Mouse (Mus musculus) urinary bladder, postnatal 25 days (tissue): ENCODE measurements at regions not wholly inside any gene's neighbourhood (a gene's known extent, or its start where the extent isn't known, plus 50 kb on each side); places are given as distances from the start of the nearest gene placed in this dataset.

Source experiments
- DNase-seq: peaks from one replicate; pipeline ENCODE4 v3.0.0; 2022; ENCODE audit warnings: low spot score

DNA sequence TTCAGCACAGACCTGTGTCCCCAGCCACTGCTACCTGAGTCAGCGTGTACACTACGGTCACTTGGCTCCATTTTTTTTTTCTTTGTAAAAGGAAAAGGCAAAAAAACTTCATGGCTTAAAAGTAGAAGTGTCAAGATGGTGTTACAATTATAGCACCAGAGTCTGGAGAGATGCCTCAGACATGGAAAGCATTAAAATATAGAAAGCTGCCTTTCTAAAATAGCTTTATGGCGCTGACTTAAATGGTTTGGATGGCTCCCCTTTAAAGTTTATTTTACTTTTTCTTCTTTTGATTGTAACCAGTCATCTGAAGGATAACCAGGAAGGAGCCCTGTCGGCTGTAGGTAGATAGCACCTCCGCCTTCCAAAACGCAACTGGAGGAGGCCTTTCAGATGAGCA, 79.0 kb upstream of the Jade1 start:
- DNase-seq, result no peak

DNA sequence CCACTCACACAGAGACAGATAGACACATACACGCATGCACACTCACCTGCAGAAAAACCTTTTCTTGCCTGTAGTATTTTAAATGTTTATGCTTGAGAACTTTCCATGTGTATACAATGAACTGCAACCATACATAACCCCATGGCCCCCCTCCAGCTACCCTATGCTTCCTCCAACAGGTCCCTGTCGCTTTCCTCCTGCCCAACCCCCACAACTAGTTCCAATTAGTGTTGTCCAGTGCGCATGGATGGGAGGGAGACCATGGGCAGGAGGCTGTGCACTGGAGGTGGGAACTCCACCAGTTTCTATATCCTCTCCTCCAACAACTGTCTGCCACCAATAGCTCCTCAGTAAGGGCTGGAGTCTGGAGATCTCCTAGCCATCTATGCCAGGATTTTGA, 82.9 kb upstream of the Jade1 start:
- DNase-seq, result no peak

GRCm38 (mm10) chr3:41469106-41469505, 86.4 kb upstream of the Jade1 start:
- DNase-seq, result no peak

DNA sequence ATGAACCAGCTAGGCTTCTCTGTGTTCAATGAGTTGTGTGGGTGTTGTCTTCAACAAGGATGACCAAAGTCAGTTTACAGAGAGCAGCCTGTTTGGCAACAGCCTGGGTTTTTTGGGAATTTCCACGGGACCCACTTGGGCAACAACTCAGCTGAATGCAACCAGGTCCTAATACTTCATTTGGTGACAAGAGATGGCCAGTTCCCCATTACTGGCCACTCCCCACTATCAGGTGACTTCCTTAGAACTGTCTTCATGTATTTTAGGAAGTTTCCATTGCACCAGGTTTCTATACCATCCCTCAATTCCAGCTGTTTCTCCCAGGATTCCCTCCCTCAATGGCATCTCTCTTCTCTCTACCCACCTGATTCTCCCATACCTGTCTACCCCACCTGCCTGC, 87.7 kb upstream of the Jade1 start:
- no peak for DNase-seq

DNA sequence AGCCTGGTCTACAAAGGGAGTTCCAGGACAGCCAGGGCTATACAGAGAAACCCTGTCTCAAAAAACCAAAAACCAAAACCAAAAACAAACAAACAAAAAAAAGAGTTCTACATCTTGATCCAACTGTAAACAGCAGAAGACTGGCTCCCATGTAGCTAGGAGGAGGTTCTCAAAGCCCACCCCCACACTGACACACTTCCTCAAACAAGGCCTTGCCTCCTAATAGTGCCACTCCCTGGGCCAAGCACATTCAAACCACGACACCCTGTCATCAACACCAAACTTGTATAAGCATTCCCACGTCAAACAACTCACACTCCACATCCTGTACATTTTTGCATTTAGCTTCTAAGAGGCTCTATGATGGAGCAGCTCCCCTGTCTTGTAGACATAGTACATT, 89.6 kb upstream of the Jade1 start:
- DNase-seq, result no peak

DNA sequence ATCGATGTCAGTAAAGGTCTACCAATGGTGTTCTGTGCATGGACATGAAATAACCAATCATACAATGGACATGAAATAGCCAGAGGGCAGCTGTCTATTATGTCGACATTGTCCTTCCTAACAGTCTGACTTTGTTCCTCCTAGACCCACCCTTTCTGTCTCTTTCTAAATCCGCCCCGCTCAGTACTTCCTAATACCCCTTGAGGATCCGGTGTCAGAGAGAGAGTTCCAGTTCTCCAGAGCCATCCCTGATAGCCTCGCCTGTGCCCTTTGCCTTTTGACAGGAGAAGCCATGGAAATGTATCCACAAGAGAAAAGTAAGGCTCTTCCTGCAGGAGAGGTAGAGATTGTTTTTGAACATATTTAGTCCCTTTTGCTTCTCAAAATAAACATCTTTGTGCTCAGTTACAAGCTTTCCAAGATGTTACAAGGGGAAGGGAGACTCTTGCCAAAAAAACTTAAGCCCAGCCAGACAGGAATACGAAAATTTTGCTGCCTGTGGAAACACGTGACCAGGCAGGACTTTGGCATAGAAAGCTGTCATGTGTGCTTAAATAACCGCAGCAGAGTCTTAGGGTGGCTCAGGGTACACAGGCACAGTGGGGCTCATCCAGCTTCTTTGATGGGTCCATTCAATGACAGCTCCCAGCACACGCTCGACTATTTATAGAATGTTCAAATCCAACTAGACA, 92.4 kb upstream of the Jade1 start:
- no peak for DNase-seq

- DNase-seq, result no peak
These were observed 95.4 kb upstream of the Jade1 start for GRCm38 (mm10) chr3:41460131-41460530.

GRCm38 (mm10) chr3:41458156-41458555, 97.4 kb upstream of the Jade1 start:
- DNase-seq, result no peak

GRCm38 (mm10) chr3:41453525-41453924, 102.0 kb upstream of the Jade1 start:
- no peak for DNase-seq

- DNase-seq, result no peak
These were observed 102.8 kb upstream of the Jade1 start for GRCm38 (mm10) chr3:41452716-41453090.

DNA sequence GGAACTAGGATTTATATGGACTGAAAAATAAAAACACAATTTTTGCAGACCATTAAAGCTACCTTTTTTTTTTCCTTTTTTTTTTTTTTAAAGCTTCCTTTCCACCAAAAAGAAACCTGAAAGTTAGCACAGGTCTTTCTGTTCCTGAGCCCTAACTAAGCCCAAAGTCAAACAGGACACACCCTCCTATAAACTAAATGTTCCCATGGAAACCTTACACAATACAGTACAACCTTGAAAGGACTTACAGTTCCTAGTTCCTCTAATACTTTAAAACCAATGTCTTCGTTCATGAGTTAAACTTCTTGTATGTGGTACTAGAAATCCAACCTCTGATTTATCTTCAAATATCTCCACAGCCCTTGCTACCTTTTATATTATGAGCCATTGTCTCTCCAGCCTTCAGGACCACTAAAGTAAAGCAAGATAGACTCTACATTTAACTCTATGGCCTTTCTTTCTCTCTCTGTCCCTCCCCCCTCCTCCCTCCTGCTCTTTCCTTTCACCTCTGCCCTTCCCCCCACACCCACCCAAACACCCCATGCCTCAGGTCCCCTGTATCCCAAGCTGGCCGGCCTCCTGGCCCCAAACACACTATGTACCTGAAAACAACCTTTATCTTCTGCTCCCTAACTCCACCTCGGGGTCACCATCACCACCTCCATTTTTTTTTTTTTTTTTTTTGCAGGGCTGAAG, 103.4 kb upstream of the Jade1 start:
- no peak for DNase-seq

- DNase-seq, result no peak
These were observed 104.8 kb upstream of the Jade1 start for GRCm38 (mm10) chr3:41450696-41451095.

DNA sequence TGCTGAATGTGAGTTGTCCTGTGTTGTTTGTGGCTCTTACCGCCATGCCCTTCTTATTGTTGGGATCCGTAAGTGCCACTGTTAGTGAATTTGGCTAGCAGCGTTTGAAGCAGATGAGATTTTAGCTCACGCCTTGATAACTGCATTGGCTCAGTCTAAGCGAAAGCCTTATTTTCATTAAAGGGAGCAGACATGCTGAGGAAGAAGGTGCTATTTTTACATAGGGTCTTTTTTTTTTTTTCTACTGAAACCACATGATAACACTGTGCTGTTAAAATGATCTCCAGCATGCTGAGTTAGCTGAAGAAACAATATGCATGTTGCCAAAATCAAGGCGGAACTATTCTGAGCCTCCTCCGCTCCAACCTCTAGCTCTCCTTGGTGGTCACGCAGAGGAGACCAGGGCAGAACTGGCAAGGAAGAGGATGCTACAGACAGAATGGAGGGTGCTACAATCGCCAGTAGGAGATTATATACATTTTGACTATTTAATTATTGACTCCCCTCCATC, 111.2 kb upstream of the Jade1 start:
- DNase-seq, result no peak

DNA sequence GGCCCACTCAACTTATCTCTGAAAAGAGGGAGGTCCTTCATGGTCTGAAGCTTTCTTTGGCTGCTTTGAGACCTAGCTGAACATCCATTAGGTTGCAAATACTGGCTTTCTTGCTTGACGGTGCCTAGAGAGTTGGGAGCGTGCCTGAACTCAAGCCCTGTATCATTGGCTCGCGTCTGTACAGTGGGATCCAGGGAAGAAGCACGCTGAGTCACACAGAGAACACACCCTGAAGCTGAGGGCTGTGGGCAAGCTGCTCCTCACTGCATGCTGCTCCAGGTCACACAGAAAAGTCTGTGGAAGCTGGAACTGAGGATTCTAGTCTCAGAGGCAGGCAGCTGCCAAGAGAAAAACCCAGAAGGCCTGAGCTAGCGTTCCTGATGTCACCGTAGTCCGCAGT, 119.3 kb upstream of the Jade1 start:
- DNase-seq, result no peak

- no peak for DNase-seq
These were observed 122.4 kb upstream of the Jade1 start for GRCm38 (mm10) chr3:41433106-41433505.

DNA sequence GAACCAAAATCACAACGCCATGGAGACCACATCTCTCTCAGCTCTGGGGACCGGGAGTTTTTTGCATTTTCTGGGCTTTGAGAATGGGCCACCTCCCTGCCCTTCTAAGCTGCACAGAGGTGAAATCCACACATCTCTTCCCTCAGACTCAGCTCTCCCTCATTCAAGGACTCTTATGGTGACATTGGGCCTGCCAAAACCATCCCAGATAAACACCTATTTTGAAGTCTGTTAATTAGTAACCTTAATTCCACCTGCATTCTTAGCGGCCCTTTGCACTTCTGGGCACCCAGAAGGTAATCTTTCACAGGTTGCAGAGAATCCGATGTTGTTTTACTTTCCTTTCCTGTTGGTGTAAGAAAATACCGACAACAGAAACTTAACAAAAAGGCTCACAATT, 123.2 kb upstream of the Jade1 start:
- no peak for DNase-seq

- DNase-seq, result no peak
These were observed 125.3 kb upstream of the Jade1 start for GRCm38 (mm10) chr3:41430191-41430590.

DNA sequence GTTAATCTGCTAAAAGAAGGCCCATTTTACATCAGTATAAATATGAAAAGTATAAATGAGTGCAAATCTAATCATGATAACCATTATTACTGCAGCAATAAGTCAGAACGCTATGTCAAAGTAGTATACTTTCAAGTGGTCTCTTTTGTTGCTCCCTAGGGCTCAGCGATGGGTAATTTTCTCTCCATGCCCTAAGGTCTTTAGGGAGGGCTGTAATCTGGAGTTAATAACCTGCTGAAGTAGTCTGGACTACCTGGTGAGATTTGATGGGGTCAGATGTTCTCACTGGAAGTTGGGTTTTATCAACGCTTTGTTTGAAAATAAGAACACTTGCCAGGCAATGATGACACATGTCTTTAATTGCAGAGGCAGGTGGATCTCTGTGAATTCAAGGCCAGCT, 128.6 kb upstream of the Jade1 start:
- no peak for DNase-seq

- DNase-seq, result no peak
These were observed 129.7 kb upstream of the Jade1 start for GRCm38 (mm10) chr3:41425863-41426262.

GRCm38 (mm10) chr3:41424142-41424939, 131.2 kb upstream of the Jade1 start:
- DNase-seq, result no peak

- no peak for DNase-seq
These were observed 131.9 kb upstream of the Jade1 start for GRCm38 (mm10) chr3:41423630-41424029.

DNA sequence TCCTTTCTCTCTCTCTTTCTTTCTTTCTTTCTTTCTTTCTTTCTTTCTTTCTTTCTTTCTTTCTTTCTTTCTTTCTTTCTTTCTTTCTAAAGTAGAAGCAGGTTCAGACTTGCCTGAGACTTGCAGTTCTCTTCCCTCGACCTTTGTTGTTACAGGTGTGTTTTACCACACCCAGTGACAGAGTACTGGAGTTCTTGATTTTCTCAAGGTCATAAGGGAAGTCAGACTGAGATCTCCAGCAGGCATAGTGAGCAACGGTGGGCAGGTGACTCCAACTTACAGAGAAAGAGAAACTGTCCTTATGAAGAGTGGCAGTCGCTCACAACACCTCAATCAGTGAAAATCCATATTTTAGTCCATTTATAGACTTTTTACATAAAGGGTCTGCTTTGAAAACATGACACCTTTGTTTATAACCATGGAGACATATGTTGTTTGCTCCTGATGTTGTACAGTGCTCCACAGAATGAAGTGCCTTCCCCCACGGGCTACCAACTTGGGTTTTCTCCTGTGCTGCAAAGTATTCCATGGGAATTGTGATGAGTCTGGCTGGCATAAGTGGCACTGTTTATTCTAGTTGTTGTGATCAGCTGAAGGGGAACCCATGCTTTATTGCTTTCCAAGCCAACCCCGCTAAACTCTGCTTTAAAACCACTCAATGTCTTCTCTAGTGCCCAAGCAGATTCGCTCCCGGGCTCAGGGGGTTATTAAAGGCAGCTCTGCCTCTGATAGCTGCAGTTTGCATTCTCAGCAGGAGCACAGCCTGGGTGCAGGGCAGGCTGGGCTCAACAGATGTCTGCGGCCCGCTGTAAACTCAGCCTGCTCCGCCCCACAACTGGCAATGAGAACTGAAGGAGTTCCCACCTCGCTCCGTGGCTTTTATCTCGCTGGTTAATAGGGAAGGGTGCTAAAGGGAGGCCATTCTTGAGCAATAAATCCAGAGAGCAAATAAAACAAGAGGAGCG, 132.6 kb upstream of the Jade1 start:
- no peak for DNase-seq
